Mouse (Mus musculus): ENCODE data around the gene Ctps. TPM values are rescaled to one million over a fixed set of nuclear protein-coding genes. Genes with fewer than 3 reads are reported as not detected.
"Not testable (repeated sequence)": the region's sequence is repeated elsewhere in the genome, so short reads cannot be mapped to it uniquely, and the experiment has no call there.

Ctps gene
- polyA plus RNA-seq, 1 experiment from 2014 or later, result 118 TPM

DNA sequence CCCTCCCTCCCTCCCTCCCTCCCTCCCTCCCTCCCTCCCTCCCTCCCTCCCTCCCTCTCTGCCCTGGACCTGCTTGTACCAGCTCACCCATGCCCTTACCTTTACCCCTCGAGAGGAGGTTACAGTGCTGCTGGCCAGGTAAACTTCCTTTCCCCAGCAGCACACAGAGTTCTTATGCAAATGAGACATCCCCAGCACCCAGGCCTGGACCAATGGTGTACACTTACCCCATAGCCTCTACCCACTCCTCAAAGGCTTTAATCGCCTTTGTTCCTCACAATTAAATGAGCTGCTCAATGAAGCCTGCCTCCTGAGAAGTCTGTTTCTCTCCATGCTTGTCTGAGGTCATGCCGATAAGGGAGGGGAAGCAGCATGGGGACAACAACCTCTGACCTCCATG is 36.9 kb upstream of the Ctps start:
- 20% methylated on average over 2 of the region's 3 CpGs for WGBS
- H3K27ac ChIP-seq (ENCODE audit: low read depth, low read length), result no peak overlapping the region

DNA sequence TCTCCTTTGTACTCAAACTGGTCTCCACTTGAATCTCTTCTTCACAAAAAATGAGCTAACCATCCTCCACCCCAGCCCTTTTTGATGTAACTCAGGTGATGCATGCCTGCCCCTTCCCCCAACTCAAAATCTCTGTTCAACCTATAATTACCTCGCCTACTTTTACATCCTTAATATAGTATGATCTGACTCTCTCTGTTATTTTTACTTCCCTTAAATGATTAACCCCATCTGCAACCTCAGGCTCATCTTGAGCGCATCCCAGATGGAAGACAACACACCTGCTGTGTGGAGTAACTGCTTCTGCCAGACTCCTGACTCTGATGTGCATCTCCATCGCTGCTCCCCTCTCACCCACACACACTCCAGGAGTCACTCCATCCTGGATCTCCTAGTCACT is 32.6 kb upstream of the Ctps start:
- no peak overlapping the region for H3K4me3 ChIP-seq (ENCODE audit: low read depth, low read length)
- no peaks in the 10 kb centered on the region for H3K4me1 ChIP-seq (replicated peaks; ENCODE audit: control insufficient read depth, insufficient read depth, low read length)
- no peaks in the 10 kb centered on the region for H3K27me3 ChIP-seq (ENCODE audit: control insufficient read depth, insufficient read depth, low read length)
- no peaks in the 10 kb centered on the region for H3K9me3 ChIP-seq (ENCODE audit: control insufficient read depth, low read length)
- DNase-seq (ENCODE audit: low spot score) (no peak), ATAC-seq (ENCODE audit: low FRiP score) (no peak)
- 86% methylated on average over 3 of the region's 3 CpGs for WGBS
- H3K4me2 ChIP-seq (replicated peaks; ENCODE audit: low read depth, low read length), result no peak overlapping the region
- H3K9ac ChIP-seq (ENCODE audit: low read depth, low read length), result no peak overlapping the region
- H3K36me3 ChIP-seq (ENCODE audit: control insufficient read depth, insufficient read depth, low read length), result no peaks in the 10 kb centered on the region
- H3K27ac ChIP-seq (ENCODE audit: low read depth, low read length), result no peak overlapping the region

More for the DNA sequence above, 36.9 kb upstream of the Ctps start:
- Histone ChIP-seq H3K4me3 (ENCODE audit: low read depth, low read length) (no peak overlapping the region), H3K27me3 (ENCODE audit: control insufficient read depth, insufficient read depth, low read length) (no peaks in the 10 kb centered on the region), H3K4me1 (replicated peaks; ENCODE audit: control insufficient read depth, insufficient read depth, low read length) (no peaks in the 10 kb centered on the region), H3K36me3 (ENCODE audit: control insufficient read depth, insufficient read depth, low read length) (no peaks in the 10 kb centered on the region), H3K4me2 (replicated peaks; ENCODE audit: low read depth, low read length) (no peak overlapping the region), H3K9ac (ENCODE audit: low read depth, low read length) (no peak overlapping the region), H3K9me3 (ENCODE audit: control insufficient read depth, low read length) (no peaks in the 10 kb centered on the region)
- ATAC-seq (ENCODE audit: low FRiP score), result peak; percentile 38; the same call in 1 of the 2 replicates
- no peak for DNase-seq (ENCODE audit: low spot score)

DNA sequence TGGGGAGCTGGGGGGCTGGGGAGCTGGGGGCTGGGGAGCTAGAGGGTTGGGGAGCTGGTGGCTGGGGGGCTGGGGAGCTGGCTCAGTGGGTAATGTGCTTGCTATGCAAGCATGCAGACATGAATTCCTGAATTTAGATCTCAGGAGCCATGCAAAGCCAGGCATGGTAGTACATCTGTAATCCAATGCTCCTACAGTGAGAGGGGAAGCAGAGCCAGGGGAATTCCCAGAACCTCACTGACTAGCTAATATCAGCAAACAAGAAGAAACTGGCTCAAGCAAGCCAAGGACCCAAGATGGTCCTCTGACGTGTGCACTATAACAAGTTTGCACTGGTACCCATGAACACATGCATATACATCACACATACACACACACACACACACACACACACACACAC is 31.7 kb upstream of the Ctps start:
- no peaks in the 10 kb centered on the region for H3K27me3 ChIP-seq (ENCODE audit: control insufficient read depth, insufficient read depth, low read length)
- H3K4me3 ChIP-seq (ENCODE audit: low read depth, low read length), result no peak overlapping the region
- H3K4me1 ChIP-seq (replicated peaks; ENCODE audit: control insufficient read depth, insufficient read depth, low read length), result no peaks in the 10 kb centered on the region
- no peaks in the 10 kb centered on the region for H3K36me3 ChIP-seq (ENCODE audit: control insufficient read depth, insufficient read depth, low read length)
- WGBS, result 82% methylated on average over 1 of the region's 1 CpGs
- H3K27ac ChIP-seq (ENCODE audit: low read depth, low read length), result no peak overlapping the region
- no peak overlapping the region for H3K9ac ChIP-seq (ENCODE audit: low read depth, low read length)
- ATAC-seq (ENCODE audit: low FRiP score) (no peak), DNase-seq (ENCODE audit: low spot score) (no peak)
- H3K4me2 ChIP-seq (replicated peaks; ENCODE audit: low read depth, low read length), result no peak overlapping the region
- H3K9me3 ChIP-seq (ENCODE audit: control insufficient read depth, low read length), result no peaks in the 10 kb centered on the region

DNA sequence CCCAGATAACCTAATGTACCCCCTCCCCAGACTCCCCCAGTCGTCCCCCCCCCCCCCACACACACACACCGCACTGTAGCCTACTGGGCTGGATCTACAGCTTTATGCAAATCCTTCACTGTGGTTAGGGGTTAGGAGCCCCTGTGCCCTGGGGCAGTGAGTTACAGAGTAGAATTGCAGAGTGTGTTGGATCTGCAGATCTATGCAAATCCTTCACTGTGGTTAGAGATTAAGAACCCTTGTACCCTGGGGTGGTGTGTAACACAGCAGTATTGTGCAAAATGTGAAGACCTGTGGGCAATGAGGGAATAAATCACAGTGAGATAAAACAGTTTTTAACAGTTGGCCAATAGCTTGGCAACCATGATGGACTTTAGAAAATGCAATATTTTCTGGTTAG is 28.8 kb upstream of the Ctps start:
- H3K27ac ChIP-seq (ENCODE audit: low read depth, low read length), result no peak overlapping the region
- H3K4me2 ChIP-seq (replicated peaks; ENCODE audit: low read depth, low read length), result no peak overlapping the region
- no peaks in the 10 kb centered on the region for H3K36me3 ChIP-seq (ENCODE audit: control insufficient read depth, insufficient read depth, low read length)
- no peaks in the 10 kb centered on the region for H3K4me1 ChIP-seq (replicated peaks; ENCODE audit: control insufficient read depth, insufficient read depth, low read length)
- H3K9ac ChIP-seq (ENCODE audit: low read depth, low read length), result no peak overlapping the region
- no peak for ATAC-seq (ENCODE audit: low FRiP score)
- H3K4me3 ChIP-seq (ENCODE audit: low read depth, low read length), result no peak overlapping the region
- no peaks in the 10 kb centered on the region for H3K9me3 ChIP-seq (ENCODE audit: control insufficient read depth, low read length)
- no peak for DNase-seq (ENCODE audit: low spot score)
- WGBS, result 23% methylated on average over 2 of the region's 2 CpGs
- H3K27me3 ChIP-seq (ENCODE audit: control insufficient read depth, insufficient read depth, low read length), result no peaks in the 10 kb centered on the region

DNA sequence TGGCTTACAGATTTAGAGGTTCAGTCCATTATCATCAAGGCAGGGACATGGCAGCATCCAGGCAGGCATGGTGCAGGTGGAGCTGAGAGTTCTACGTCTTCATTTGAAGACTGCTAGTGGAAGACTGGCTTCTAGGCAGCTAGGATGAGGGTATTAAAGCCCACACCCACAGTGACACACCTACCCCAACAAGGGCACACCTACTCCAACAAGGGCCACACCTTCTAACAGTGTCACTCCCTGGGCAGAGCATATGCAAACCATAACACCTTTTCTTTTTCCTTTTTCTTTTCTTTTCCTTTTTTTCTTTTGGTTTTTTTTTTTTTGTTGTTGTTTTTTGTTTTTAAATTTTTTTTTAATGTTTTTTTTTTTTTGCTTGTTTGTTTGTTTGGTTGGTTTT is 26.1 kb upstream of the Ctps start:
- not testable (repeated sequence) for H3K4me3 ChIP-seq (ENCODE audit: low read depth, low read length); H3K9me3 ChIP-seq (ENCODE audit: control insufficient read depth, low read length); H3K9ac ChIP-seq (ENCODE audit: low read depth, low read length); DNase-seq (ENCODE audit: low spot score); ATAC-seq (ENCODE audit: low FRiP score); H3K27ac ChIP-seq (ENCODE audit: low read depth, low read length); H3K4me1 ChIP-seq (replicated peaks; ENCODE audit: control insufficient read depth, insufficient read depth, low read length); H3K36me3 ChIP-seq (ENCODE audit: control insufficient read depth, insufficient read depth, low read length); H3K4me2 ChIP-seq (replicated peaks; ENCODE audit: low read depth, low read length); H3K27me3 ChIP-seq (ENCODE audit: control insufficient read depth, insufficient read depth, low read length)
- 83% methylated on average over 1 of the region's 1 CpGs for WGBS

DNA sequence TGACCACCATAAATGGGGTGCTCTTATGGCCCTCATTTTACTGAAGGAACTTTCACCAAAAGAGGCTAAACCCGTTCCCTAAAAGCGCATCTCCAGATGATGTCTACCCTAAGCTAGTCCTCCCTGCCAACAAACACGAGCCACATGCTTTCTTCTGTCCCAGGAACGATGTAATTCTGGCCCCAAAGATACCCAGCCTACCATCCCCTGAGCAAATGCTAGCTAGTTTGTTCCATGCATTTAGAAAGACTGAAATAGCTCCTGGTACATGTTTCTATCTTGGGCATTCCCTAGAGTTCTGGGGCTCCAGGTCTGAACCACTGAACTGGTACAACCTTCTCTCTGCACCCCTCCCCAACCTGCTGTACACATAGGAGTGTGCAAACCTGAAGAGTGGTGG is 20.9 kb upstream of the Ctps start:
- Histone ChIP-seq H3K36me3 (ENCODE audit: control insufficient read depth, insufficient read depth, low read length) (no peaks in the 10 kb centered on the region), H3K4me2 (replicated peaks; ENCODE audit: low read depth, low read length) (no peak overlapping the region), H3K4me1 (replicated peaks; ENCODE audit: control insufficient read depth, insufficient read depth, low read length) (no peaks in the 10 kb centered on the region), H3K9ac (ENCODE audit: low read depth, low read length) (no peak overlapping the region), H3K27ac (ENCODE audit: low read depth, low read length) (no peak overlapping the region), H3K4me3 (ENCODE audit: low read depth, low read length) (no peak overlapping the region), H3K27me3 (ENCODE audit: control insufficient read depth, insufficient read depth, low read length) (no peaks in the 10 kb centered on the region; the same call in 1 of the 2 replicates), H3K9me3 (ENCODE audit: control insufficient read depth, low read length) (no peaks in the 10 kb centered on the region)
- WGBS, result 85% methylated on average over 4 of the region's 4 CpGs
- ATAC-seq (ENCODE audit: low FRiP score), result no peak
- no peak for DNase-seq (ENCODE audit: low spot score)

DNA sequence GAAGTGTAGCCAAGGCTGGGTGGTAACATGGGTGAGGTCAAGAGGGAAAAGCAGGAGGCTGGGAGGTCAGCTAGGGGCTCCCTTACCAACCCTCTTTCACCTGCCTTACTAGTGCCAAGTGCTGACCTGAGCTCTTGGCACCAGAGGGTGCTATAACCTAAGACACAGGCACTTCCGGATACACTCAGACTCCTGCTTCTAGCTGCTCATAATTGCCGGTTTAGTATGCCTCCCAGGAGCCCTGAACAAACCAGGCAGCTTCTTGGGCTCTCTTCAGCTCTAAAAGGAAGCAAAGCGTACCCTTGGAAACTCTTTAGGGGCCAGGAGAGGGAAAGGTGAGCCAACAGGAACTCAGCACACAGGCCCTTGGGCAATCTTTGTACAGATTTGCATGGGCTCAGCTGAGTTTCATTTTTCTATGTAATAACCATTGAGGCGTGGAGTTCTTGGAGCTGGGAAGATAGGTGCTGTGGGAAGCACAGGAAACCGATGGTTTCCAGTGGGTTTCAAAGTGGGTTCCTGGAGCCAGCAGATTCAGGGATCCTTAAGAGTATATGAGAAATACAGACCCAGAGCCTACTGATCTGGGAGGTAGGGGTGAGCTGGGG is 19.8 kb upstream of the Ctps start:
- no peaks in the 10 kb centered on the region; the same call in 1 of the 2 replicates for H3K27me3 ChIP-seq (ENCODE audit: control insufficient read depth, insufficient read depth, low read length)
- no peaks in the 10 kb centered on the region for H3K4me1 ChIP-seq (replicated peaks; ENCODE audit: control insufficient read depth, insufficient read depth, low read length)
- no peaks in the 10 kb centered on the region for H3K36me3 ChIP-seq (ENCODE audit: control insufficient read depth, insufficient read depth, low read length)
- ATAC-seq (ENCODE audit: low FRiP score) (peak; percentile 90), DNase-seq (ENCODE audit: low spot score) (peak; percentile 81)
- no peak overlapping the region for H3K4me2 ChIP-seq (replicated peaks; ENCODE audit: low read depth, low read length)
- no peaks in the 10 kb centered on the region for H3K9me3 ChIP-seq (ENCODE audit: control insufficient read depth, low read length)
- H3K4me3 ChIP-seq (ENCODE audit: low read depth, low read length), result no peak overlapping the region
- H3K27ac ChIP-seq (ENCODE audit: low read depth, low read length), result no peak overlapping the region
- no peak overlapping the region for H3K9ac ChIP-seq (ENCODE audit: low read depth, low read length)
- WGBS, result 40% methylated on average over 5 of the region's 5 CpGs

DNA sequence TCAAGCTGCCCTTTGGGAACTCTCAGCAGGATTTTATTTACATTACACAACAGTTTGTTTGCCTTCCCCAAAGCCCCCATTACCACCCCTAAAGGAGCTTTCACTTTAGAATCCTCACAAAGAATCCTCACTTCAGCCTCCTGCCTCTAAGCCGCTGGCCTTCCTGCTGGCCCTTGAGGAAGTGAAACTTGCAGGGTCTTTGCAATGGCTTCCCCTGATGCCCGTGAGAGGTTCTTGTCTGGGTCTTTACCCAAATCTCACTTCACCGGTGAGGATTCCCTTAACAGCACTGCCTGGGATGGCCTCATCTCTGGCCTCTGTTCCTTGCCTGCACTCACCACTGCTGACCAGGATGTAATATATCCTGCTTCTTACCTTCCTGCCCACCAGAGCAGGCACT is 19.0 kb upstream of the Ctps start:
- no peaks in the 10 kb centered on the region for H3K36me3 ChIP-seq (ENCODE audit: control insufficient read depth, insufficient read depth, low read length)
- no peaks in the 10 kb centered on the region for H3K9me3 ChIP-seq (ENCODE audit: control insufficient read depth, low read length)
- H3K9ac ChIP-seq (ENCODE audit: low read depth, low read length), result no peak overlapping the region
- WGBS, result 10% methylated on average over 3 of the region's 3 CpGs
- no peaks in the 10 kb centered on the region for H3K4me1 ChIP-seq (replicated peaks; ENCODE audit: control insufficient read depth, insufficient read depth, low read length)
- no peaks in the 10 kb centered on the region; the same call in 1 of the 2 replicates for H3K27me3 ChIP-seq (ENCODE audit: control insufficient read depth, insufficient read depth, low read length)
- H3K4me2 ChIP-seq (replicated peaks; ENCODE audit: low read depth, low read length), result no peak overlapping the region
- no peak for DNase-seq (ENCODE audit: low spot score)
- no peak overlapping the region for H3K27ac ChIP-seq (ENCODE audit: low read depth, low read length)
- no peak overlapping the region for H3K4me3 ChIP-seq (ENCODE audit: low read depth, low read length)
- no peak for ATAC-seq (ENCODE audit: low FRiP score)

DNA sequence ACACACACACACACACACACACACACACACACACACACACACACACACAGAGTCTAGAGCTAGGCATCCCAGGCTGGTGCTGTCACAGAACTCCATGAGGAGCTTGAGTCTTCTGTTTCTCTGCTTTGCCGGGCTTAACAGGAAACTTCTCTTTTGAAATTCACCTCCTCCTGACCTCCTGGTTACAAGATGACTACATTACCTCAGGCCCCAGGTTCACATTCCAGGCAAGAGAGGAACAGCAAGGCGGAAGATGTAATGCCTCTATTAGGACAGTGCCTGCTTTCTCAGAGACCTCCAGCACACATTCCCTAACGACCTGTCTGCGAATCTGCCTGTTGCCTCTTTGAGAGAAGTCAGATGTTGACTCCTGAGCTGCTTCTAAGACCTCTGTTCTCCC is 18.4 kb upstream of the Ctps start, which contains the start of gene Gm8439:
TSS of gene Gm8439 (plus strand) at position 301 of the 400 bp plus-strand sequence.
- Histone ChIP-seq H3K4me2 (replicated peaks; ENCODE audit: low read depth, low read length) (no peak within 1 kb of the TSS), H3K36me3 (ENCODE audit: control insufficient read depth, insufficient read depth, low read length) (no peaks in the 10 kb centered on the region), H3K4me3 (ENCODE audit: low read depth, low read length) (no peak within 1 kb of the TSS), H3K27ac (ENCODE audit: low read depth, low read length) (no peak within 1 kb of the TSS), H3K4me1 (replicated peaks; ENCODE audit: control insufficient read depth, insufficient read depth, low read length) (0 out of 2 replicates have a peak, but pooled peaks cover 2% of the 10 kb centered on the region), H3K27me3 (ENCODE audit: control insufficient read depth, insufficient read depth, low read length) (no peaks in the 10 kb centered on the region; the same call in 1 of the 2 replicates), H3K9ac (ENCODE audit: low read depth, low read length) (no peak within 1 kb of the TSS), H3K9me3 (ENCODE audit: control insufficient read depth, low read length) (no peaks in the 10 kb centered on the region)
- 27% methylated on average over 4 of the region's 4 CpGs for WGBS
- no peak for DNase-seq (ENCODE audit: low spot score)
- no peak for ATAC-seq (ENCODE audit: low FRiP score)

Data from hindbrain, embryonic 11.5 days (tissue).